Mouse (Mus musculus): ENCODE measurements around the gene Dmrt3.

- no peak for TF ChIP-seq CTCF (IDR thresholded peaks at IDR 0.05; ENCODE audit: low read depth, low read length)
- no peak for TF ChIP-seq EP300 (IDR thresholded peaks at IDR 0.05; ENCODE audit: insufficient read depth, low read depth, low read length)
These were observed 57.7 kb downstream of the Dmrt3 start for GRCm38 (mm10) chr19:25667836-25668235.
